Mouse (Mus musculus): Measurements from ENCODE around the gene Ypel1. TPM values are rescaled to one million over a fixed set of nuclear protein-coding genes. Genes with fewer than 3 reads are reported as not detected.

Ypel1 gene
- polyA plus RNA-seq, 1 experiment from 2014 or later = 17.1 TPM

DNA sequence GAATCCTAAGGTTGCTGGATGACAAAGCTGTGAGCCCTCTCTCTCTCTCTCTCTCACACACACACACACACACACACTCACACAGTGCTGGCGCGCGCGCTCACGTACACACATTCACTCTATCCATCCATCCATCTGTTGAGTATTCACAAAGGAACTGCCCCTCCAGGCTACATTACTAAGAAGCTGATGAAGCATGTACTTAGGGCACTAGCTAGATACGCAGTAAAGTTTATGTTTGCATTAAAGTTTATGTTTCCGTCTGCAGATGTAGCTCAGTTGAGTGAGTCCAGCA lies 63.4 kb downstream of the Ypel1 start:
- Histone ChIP-seq H3K36me3 (no peaks in the 10 kb centered on the region), H3K27ac (no peak overlapping the region), H3K27me3 (replicated peaks) (no peaks in the 10 kb centered on the region), H3K9me3 (no peaks in the 10 kb centered on the region), H3K4me2 (replicated peaks) (peak overlapping the region; percentile 95), H3K4me1 (replicated peaks) (peaks cover 9% of the 10 kb centered on the region), H3K4me3 (replicated peaks) (peak overlapping the region; percentile 79), H3K9ac (peak overlapping the region; percentile 31; the same call in 1 of the 2 replicates)
- no peak for ATAC-seq
- 18% methylated on average over 7 of the region's 7 CpGs for WGBS

MicroRNAs within 50 kb of the gene (microRNA counts, 519-probe panel; counts per million panel counts)
- 3,796 counts per million, percentile 92 among the panel's probes with 10 or more counts for microRNA mmu-miR-130b
- microRNA mmu-miR-301b = 2,331 counts per million, percentile 61 among the panel's probes with 10 or more counts

Other genes starting within 250 kb of the Ypel1 start
- gene Spag6l, start 240.2 kb upstream of the Ypel1 start, polyA plus RNA-seq (2015; fragmentation: Nextera tagmentation; extraction: Ambion mirVana) = 0.35 and 0.39 TPM in 2 replicates
- 0.50 and 0.53 TPM in 2 replicates for gene Igll1, start 205.7 kb upstream of the Ypel1 start, polyA plus RNA-seq (2015; fragmentation: Nextera tagmentation; extraction: Ambion mirVana)
- gene Top3b, start 199.0 kb upstream of the Ypel1 start, polyA plus RNA-seq (2015; fragmentation: Nextera tagmentation; extraction: Ambion mirVana) = 51.1 and 54.0 TPM in 2 replicates
- gene Vpreb1, start 198.9 kb upstream of the Ypel1 start, polyA plus RNA-seq (2015; fragmentation: Nextera tagmentation; extraction: Ambion mirVana) = 1.5 and 1.6 TPM in 2 replicates
- 16.4 and 16.9 TPM in 2 replicates for gene Ppm1f, start 173.2 kb upstream of the Ypel1 start, polyA plus RNA-seq (2015; fragmentation: Nextera tagmentation; extraction: Ambion mirVana)
- 149 and 158 TPM in 2 replicates for gene Mapk1, start 86.3 kb upstream of the Ypel1 start, polyA plus RNA-seq (2015; fragmentation: Nextera tagmentation; extraction: Ambion mirVana)
- gene Ppil2, start 41.6 kb downstream of the Ypel1 start, polyA plus RNA-seq (2015; fragmentation: Nextera tagmentation; extraction: Ambion mirVana) = 121 and 129 TPM in 2 replicates
- gene 2610318N02Rik, start 55.5 kb downstream of the Ypel1 start, polyA plus RNA-seq (2015; fragmentation: Nextera tagmentation; extraction: Ambion mirVana) = 34.5 and 39.0 TPM in 2 replicates
- 134 and 192 TPM in 2 replicates for gene Sdf2l1, start 62.7 kb downstream of the Ypel1 start, polyA plus RNA-seq (2015; fragmentation: Nextera tagmentation; extraction: Ambion mirVana)
- gene Ydjc, start 74.9 kb downstream of the Ypel1 start, polyA plus RNA-seq (2015; fragmentation: Nextera tagmentation; extraction: Ambion mirVana) = 33.5 and 35.1 TPM in 2 replicates
- gene Ccdc116, start 77.5 kb downstream of the Ypel1 start, polyA plus RNA-seq (2015; fragmentation: Nextera tagmentation; extraction: Ambion mirVana) = 1.9 and 2.3 TPM in 2 replicates
- gene Ube2l3, start 133.0 kb downstream of the Ypel1 start, polyA plus RNA-seq (2015; fragmentation: Nextera tagmentation; extraction: Ambion mirVana) = 352 and 386 TPM in 2 replicates
- 0.57 and 0.67 TPM in 2 replicates for gene Rimbp3, start 138.9 kb downstream of the Ypel1 start, polyA plus RNA-seq (2015; fragmentation: Nextera tagmentation; extraction: Ambion mirVana)
- gene Hic2, start 163.9 kb downstream of the Ypel1 start, polyA plus RNA-seq (2015; fragmentation: Nextera tagmentation; extraction: Ambion mirVana) = 5.8 and 6.0 TPM in 2 replicates
- 12.7 and 17.6 TPM in 2 replicates for gene Tmem191c, start 206.4 kb downstream of the Ypel1 start, polyA plus RNA-seq (2015; fragmentation: Nextera tagmentation; extraction: Ambion mirVana)